Mouse (Mus musculus): ENCODE results near the gene Nme1. TPM values are rescaled to one million over a fixed set of nuclear protein-coding genes. Genes with fewer than 3 reads are reported as not detected.
A peak's percentile ranks its signal among the peaks of the same experiment; 100 is the strongest.

Gene Nme1
- polyA plus RNA-seq, 1 experiment from 2014 or later = 113 TPM

GRCm38 (mm10) chr11:93987026-93987425 is 18.7 kb upstream of the Nme1 start:
- H3K9me3 ChIP-seq = no peaks in the 10 kb centered on the region
- no peaks in the 10 kb centered on the region for H3K36me3 ChIP-seq
- no peaks in the 10 kb centered on the region for H3K27me3 ChIP-seq
- H3K27ac ChIP-seq = no peak overlapping the region; the same call in 1 of the 2 replicates
- ATAC-seq (ENCODE audit: insufficient number of reproducible peaks, low FRiP score, low TSS enrichment, low read depth) = no peak
- H3K4me2 ChIP-seq = no peak overlapping the region
- no peak overlapping the region for H3K9ac ChIP-seq
- H3K4me1 ChIP-seq = no peaks in the 10 kb centered on the region
- H3K4me3 ChIP-seq = no peak overlapping the region
- 76% methylated on average over 4 of the region's 4 CpGs for WGBS

- ATAC-seq (ENCODE audit: insufficient number of reproducible peaks, low FRiP score, low TSS enrichment, low read depth) = no peak
- H3K27me3 ChIP-seq = no peaks in the 10 kb centered on the region
- H3K27ac ChIP-seq = no peak overlapping the region
- no peaks in the 10 kb centered on the region for H3K4me1 ChIP-seq
- H3K4me3 ChIP-seq = no peak overlapping the region
- no peak overlapping the region for H3K9ac ChIP-seq
- no peak overlapping the region for H3K4me2 ChIP-seq
- no peaks in the 10 kb centered on the region for H3K9me3 ChIP-seq
- H3K36me3 ChIP-seq = no peaks in the 10 kb centered on the region
Measured at GRCm38 (mm10) chr11:93986298-93986697, 18.0 kb upstream of the Nme1 start.

GRCm38 (mm10) chr11:93985265-93985664 is 16.9 kb upstream of the Nme1 start:
- H3K4me3 ChIP-seq = no peak overlapping the region
- H3K4me2 ChIP-seq = no peak overlapping the region
- H3K36me3 ChIP-seq = no peaks in the 10 kb centered on the region
- H3K4me1 ChIP-seq = no peaks in the 10 kb centered on the region
- H3K9ac ChIP-seq = no peak overlapping the region
- H3K27ac ChIP-seq = no peak overlapping the region
- no peak for ATAC-seq (ENCODE audit: insufficient number of reproducible peaks, low FRiP score, low TSS enrichment, low read depth)
- H3K9me3 ChIP-seq = no peaks in the 10 kb centered on the region
- no peaks in the 10 kb centered on the region for H3K27me3 ChIP-seq
- 81% methylated on average over 5 of the region's 5 CpGs for WGBS

GRCm38 (mm10) chr11:93984619-93985018 is 16.3 kb upstream of the Nme1 start:
- Histone ChIP-seq H3K27me3 (no peaks in the 10 kb centered on the region), H3K4me2 (no peak overlapping the region), H3K9ac (no peak overlapping the region), H3K4me3 (no peak overlapping the region), H3K36me3 (no peaks in the 10 kb centered on the region), H3K9me3 (no peaks in the 10 kb centered on the region), H3K27ac (no peak overlapping the region), H3K4me1 (no peaks in the 10 kb centered on the region)
- 84% methylated on average over 3 of the region's 3 CpGs for WGBS
- ATAC-seq (ENCODE audit: insufficient number of reproducible peaks, low FRiP score, low TSS enrichment, low read depth) = no peak

- Histone ChIP-seq H3K27ac (no peak overlapping the region), H3K36me3 (no peaks in the 10 kb centered on the region), H3K4me2 (no peak overlapping the region), H3K9ac (no peak overlapping the region), H3K27me3 (no peaks in the 10 kb centered on the region), H3K4me3 (no peak overlapping the region), H3K4me1 (no peaks in the 10 kb centered on the region), H3K9me3 (no peaks in the 10 kb centered on the region)
- no peak for ATAC-seq (ENCODE audit: insufficient number of reproducible peaks, low FRiP score, low TSS enrichment, low read depth)
- WGBS = 28% methylated on average over 6 of the region's 6 CpGs
Measured at GRCm38 (mm10) chr11:93979502-93980049, 11.3 kb upstream of the Nme1 start.

- Histone ChIP-seq H3K4me1 (peaks cover 5% of the 10 kb centered on the region; the same call in 1 of the 2 replicates), H3K36me3 (no peaks in the 10 kb centered on the region), H3K9me3 (no peaks in the 10 kb centered on the region), H3K4me2 (no peak overlapping the region), H3K27ac (no peak overlapping the region), H3K4me3 (no peak overlapping the region), H3K9ac (no peak overlapping the region), H3K27me3 (no peaks in the 10 kb centered on the region)
- ATAC-seq (ENCODE audit: insufficient number of reproducible peaks, low FRiP score, low TSS enrichment, low read depth) = no peak
- 81% methylated on average over 5 of the region's 5 CpGs for WGBS
Measured at GRCm38 (mm10) chr11:93972951-93973350, 4.6 kb upstream of the Nme1 start.

GRCm38 (mm10) chr11:93969799-93970198 is 1.5 kb upstream of the Nme1 start:
- Histone ChIP-seq H3K9ac (no peak overlapping the region), H3K4me1 (peaks cover 10% of the 10 kb centered on the region), H3K9me3 (no peaks in the 10 kb centered on the region), H3K4me2 (no peak overlapping the region), H3K27ac (no peak overlapping the region), H3K4me3 (no peak overlapping the region), H3K27me3 (no peaks in the 10 kb centered on the region), H3K36me3 (peaks cover 13% of the 10 kb centered on the region)
- no peak for ATAC-seq (ENCODE audit: insufficient number of reproducible peaks, low FRiP score, low TSS enrichment, low read depth)
- 75% methylated on average over 1 of the region's 1 CpGs for WGBS

GRCm38 (mm10) chr11:93969171-93969570 is 850 bp upstream of the Nme1 start:
- H3K9ac ChIP-seq = no peak overlapping the region
- H3K27me3 ChIP-seq = no peaks in the 10 kb centered on the region
- H3K27ac ChIP-seq = no peak overlapping the region
- 96% methylated on average over 6 of the region's 6 CpGs for WGBS
- ATAC-seq (ENCODE audit: insufficient number of reproducible peaks, low FRiP score, low TSS enrichment, low read depth) = no peak
- H3K4me2 ChIP-seq = no peak overlapping the region
- H3K4me3 ChIP-seq = no peak overlapping the region
- peaks cover 20% of the 10 kb centered on the region for H3K36me3 ChIP-seq
- peaks cover 10% of the 10 kb centered on the region for H3K4me1 ChIP-seq
- no peaks in the 10 kb centered on the region for H3K9me3 ChIP-seq

- Histone ChIP-seq H3K9ac (no peak overlapping the region), H3K4me2 (peak overlapping the region; percentile 39), H3K27ac (peak overlapping the region; percentile 59; the same call in 1 of the 2 replicates), H3K4me1 (peaks cover 10% of the 10 kb centered on the region), H3K27me3 (no peaks in the 10 kb centered on the region), H3K36me3 (peaks cover 23% of the 10 kb centered on the region), H3K9me3 (no peaks in the 10 kb centered on the region), H3K4me3 (peak overlapping the region; percentile 71)
- no peak for ATAC-seq (ENCODE audit: insufficient number of reproducible peaks, low FRiP score, low TSS enrichment, low read depth)
- WGBS = 38% methylated on average over 6 of the region's 6 CpGs
Measured at GRCm38 (mm10) chr11:93968848-93969128, 467 bp upstream of the Nme1 start.

GRCm38 (mm10) chr11:93967381-93967780 is 940 bp downstream of the Nme1 start:
- peak overlapping the region; percentile 39 for H3K9ac ChIP-seq
- no peaks in the 10 kb centered on the region for H3K27me3 ChIP-seq
- H3K4me2 ChIP-seq = peak overlapping the region; percentile 68
- no peak for ATAC-seq (ENCODE audit: insufficient number of reproducible peaks, low FRiP score, low TSS enrichment, low read depth)
- H3K4me3 ChIP-seq = peak overlapping the region; percentile 71
- peak overlapping the region; percentile 57 for H3K27ac ChIP-seq
- 2% methylated on average over 11 of the region's 11 CpGs for WGBS
- H3K36me3 ChIP-seq = peaks cover 38% of the 10 kb centered on the region
- H3K9me3 ChIP-seq = no peaks in the 10 kb centered on the region
- H3K4me1 ChIP-seq = peaks cover 10% of the 10 kb centered on the region

GRCm38 (mm10) chr11:93965391-93965790 is 2.9 kb downstream of the Nme1 start:
- peaks cover 53% of the 10 kb centered on the region for H3K36me3 ChIP-seq
- 84% methylated on average over 6 of the region's 6 CpGs for WGBS
- H3K4me2 ChIP-seq = no peak overlapping the region

GRCm38 (mm10) chr11:93963013-93963412 is 5.3 kb downstream of the Nme1 start:
- Histone ChIP-seq H3K9ac (no peak overlapping the region), H3K27me3 (no peaks in the 10 kb centered on the region), H3K4me3 (no peak overlapping the region), H3K9me3 (no peaks in the 10 kb centered on the region), H3K4me1 (peaks cover 5% of the 10 kb centered on the region), H3K4me2 (no peak overlapping the region), H3K36me3 (peaks cover 73% of the 10 kb centered on the region), H3K27ac (no peak overlapping the region)
- 88% methylated on average over 4 of the region's 4 CpGs for WGBS
- no peak for ATAC-seq (ENCODE audit: insufficient number of reproducible peaks, low FRiP score, low TSS enrichment, low read depth)

More at GRCm38 (mm10) chr11:93965391-93965790, 2.9 kb downstream of the Nme1 start:
- ATAC-seq (ENCODE audit: insufficient number of reproducible peaks, low FRiP score, low TSS enrichment, low read depth) = no peak
- Histone ChIP-seq H3K9ac (no peak overlapping the region), H3K9me3 (no peaks in the 10 kb centered on the region), H3K4me3 (no peak overlapping the region), H3K27me3 (no peaks in the 10 kb centered on the region), H3K27ac (no peak overlapping the region), H3K4me1 (peaks cover 10% of the 10 kb centered on the region)

GRCm38 (mm10) chr11:93961482-93961881 is 6.8 kb downstream of the Nme1 start:
- Histone ChIP-seq H3K27me3 (no peaks in the 10 kb centered on the region), H3K4me1 (peaks cover 7% of the 10 kb centered on the region), H3K4me3 (no peak overlapping the region), H3K9me3 (no peaks in the 10 kb centered on the region), H3K4me2 (no peak overlapping the region), H3K27ac (no peak overlapping the region), H3K9ac (no peak overlapping the region), H3K36me3 (peaks cover 76% of the 10 kb centered on the region)
- 92% methylated on average over 6 of the region's 6 CpGs for WGBS
- ATAC-seq (ENCODE audit: insufficient number of reproducible peaks, low FRiP score, low TSS enrichment, low read depth) = no peak
